Mouse (Mus musculus) B cell, adult 67 days (primary cell): ENCODE results near the gene Bbs1. TPM values are rescaled to one million over a fixed set of nuclear protein-coding genes. Genes with fewer than 3 reads are reported as not detected.

Experiments used
- total RNA-seq, 2 experiments: library from RNA; stranded (reverse); gene quantifications; 4 replicates each; pipeline ENCODE4 v1.2.4; 2023

Gene Bbs1
- 1 to 10 TPM; 4.1 to 4.3 TPM for total RNA-seq

DNA sequence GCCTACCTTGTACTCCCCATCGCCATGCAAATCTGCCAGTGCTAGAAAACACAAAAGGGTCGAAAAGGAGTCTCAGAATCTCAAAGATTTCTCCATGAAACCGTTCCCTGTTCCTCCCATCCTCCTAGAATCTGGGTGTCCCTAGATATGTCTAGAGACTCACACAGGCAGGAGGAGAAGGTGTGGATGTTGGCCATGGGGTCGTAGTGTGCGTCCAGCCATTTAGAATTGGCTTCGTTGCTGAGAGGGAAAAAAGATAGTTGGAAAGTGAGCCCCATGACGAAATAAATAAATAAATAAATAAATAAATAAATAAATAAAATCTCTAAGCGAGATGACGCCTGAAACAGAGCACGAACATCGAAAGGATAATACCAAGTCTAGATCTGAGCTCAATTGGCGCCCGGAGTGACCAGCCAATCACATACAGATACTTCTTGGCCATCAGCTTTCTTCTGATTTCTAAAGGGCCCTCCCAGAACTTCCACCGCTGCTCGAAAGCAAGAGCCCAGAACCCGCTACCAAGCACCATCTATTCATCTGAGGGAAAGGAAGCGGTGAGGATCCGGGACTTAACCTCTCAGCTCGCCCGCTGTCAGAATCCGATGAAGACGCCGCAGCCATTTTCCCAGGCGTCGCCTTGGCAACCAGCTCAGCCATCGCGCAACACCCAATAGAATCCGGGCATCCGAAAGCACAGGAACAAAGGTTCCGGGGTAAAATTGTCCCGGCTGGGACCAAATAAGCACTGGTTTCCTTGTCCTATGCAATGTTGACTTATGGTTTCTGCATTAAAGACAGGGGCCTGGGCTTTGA lies at the start of gene Bbs1:
Gene Bbs1 (minus strand): TSS at position 650 of the 816 bp plus-strand sequence.

DNA sequence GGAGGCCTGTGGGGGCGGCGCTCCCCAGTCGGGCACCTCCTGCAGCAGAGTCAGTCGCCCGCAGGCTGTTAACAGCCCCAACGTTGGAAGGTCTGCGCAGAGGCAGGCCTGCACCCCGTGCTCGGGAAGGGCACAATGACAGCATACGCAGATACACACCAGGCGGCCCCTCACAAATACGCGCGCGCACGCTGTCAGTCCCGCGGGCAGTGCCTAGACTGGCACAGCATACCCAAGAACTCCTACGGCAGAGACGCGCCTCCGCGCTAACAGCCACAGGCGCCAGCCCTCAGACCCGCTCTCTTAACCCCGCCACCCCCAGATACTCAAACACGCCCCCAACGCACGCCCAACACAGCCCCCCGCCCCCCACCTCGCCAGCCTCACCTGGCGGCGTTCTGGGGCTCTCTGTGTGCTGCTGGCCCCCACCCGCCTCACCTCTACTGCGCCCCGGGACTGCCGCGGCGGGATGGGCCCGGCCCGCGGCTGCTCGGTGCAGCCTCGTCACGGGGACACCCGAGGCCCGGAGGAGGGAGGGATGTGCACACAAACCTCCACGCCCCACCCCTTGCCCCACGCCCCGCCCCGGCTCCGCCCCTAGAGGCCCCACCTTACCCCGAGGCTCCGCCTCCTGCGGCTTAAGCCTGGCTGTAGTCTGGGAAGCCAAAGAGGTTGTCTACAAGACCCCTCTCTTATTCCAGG lies 36.3 kb upstream of the Bbs1 start, which contains the start of gene Peli3:
Gene Peli3 (minus strand): TSS at position 577 of the 702 bp plus-strand sequence.

DNA sequence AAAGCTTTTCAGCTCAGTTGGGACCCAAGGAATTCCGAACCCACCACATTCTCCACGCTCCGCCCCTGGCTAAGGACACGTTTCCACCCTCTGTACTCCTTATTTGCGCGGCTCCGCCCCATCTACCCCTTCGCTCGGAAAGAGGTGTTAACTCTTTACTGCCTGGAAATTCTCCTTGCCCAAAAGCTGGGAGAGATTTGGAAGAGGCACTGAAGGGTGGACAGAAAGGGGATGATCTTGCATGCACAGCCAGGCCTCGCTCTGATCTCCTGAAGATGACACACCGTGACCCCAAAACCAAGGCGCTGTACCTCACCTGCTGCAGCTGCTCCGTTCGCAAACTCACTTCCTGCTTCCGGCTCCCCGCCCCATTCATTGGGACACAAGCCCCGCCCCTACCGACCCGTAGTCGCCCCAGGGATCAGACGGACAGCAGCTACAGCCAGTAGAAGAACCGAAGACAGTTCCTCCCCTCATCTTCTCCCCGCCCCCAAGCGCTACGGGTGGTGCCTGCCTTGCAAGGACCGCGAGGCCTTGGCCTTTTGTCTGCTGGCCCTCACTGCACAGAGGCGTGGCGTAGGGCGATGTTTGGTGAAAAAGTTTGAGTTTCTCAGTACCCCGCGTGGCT lies 21.6 kb upstream of the Bbs1 start, which contains the start of gene Dpp3:
Gene Dpp3 (minus strand): TSS at position 384 of the 628 bp plus-strand sequence.

DNA sequence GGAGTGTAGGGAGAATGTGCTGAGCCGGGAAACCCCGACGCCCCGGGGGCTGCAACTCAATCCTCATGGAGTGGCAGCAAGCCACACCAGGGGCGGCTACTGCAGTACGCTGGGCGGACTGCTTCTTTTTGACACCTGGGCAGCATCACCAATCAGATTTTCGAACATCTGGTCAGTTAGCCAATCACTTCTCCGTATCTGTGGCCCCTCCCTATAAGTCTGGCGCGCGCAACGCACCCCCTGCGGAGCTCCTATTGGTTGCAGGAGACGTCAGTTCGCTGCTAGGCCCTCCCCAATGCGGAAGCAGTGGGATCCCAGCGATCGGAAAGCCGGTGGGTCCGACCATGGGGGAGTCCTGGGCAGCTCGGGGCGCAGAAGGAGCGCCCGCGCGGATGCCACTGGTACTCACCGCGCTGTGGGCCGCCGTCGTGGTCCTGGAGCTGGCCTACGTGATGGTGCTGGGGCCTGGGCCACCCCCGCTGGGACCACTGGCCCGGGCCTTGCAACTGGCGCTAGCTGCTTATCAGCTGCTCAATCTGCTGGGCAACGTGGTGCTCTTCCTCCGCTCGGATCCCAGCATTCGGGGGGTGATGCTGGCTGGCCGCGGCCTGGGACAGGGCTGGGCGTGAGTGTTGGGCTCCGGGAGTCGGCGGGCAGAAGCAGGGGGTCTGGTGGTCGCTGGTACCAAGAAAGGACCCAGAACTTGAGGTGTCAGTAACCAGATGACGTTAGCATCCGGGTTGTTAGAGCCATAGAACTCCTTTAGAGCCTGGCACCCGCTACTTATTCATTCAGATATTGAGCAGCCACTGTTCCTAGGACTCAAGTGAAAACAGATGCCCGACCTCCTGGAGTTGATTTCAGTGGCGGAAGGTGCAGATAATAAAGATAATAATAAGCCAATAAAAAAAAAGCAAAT lies 27.8 kb downstream of the Bbs1 start, which contains the start of gene Zdhhc24:
Gene Zdhhc24 (plus strand): TSS at position 264 of the 919 bp plus-strand sequence.

DNA sequence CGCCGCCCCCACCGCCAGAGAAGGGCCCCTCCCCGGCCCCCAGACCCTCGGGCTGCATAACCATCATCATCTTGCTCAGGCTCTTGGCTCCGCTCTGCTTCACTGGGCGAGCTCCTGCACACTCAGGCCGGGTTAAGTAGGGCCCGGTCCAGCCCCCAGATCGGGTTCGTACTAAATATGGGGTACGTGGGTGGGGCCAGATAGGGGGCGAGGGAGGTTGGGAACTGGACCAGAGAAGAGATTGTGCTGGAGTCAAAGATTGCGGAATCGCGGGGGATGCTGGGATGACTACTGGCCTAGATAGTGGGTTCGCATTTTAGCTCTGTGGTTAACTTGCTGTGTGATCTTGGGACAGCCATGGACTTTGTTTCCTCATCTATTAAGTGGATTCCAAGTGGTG lies 28.6 kb downstream of the Bbs1 start, which contains the start of gene Actn3:
Gene Actn3 (minus strand): TSS at position 125 of the 400 bp plus-strand sequence.

DNA sequence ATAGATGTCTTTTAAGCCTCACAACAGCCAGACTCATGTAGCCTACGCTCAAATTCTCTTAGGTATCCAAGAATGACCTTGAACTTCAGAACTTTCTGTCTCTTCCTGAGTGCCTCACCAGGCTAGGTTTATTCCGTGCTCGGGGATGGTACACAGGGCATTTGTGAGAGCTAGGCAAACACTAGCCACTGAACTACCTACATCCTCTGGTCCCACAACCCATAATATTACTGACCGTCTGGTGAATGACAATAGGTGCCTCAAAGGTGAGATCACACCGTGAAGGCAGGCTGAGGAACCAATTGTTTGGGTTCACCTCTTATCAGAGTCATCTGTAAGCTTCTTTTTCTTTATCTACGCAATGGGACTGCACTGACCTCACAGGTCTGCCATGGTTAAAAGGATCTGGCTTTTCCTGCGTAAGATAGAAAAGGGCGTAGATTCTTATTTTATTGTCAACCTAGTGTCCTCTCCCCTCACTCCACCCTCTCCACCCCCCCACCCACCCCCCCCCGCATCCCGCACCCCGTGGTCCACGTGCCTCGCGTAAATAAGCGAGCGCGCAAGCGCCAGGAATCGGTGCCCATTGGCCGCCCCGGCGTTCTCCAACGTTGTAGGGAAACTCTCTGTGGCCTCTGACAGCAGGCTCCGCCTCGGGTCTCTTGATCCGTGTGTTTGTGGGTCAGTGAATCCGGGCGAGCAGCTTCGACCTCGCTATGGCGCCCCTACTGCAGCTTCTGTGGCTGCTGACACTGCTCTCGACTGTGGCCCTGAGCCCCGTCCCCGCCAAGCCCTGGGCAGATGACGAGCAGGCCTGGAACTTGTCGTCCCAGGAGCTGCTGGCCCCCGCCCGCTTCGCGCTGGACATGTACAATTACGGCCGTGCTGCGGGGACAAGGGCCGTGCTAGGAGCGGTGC lies 51.6 kb downstream of the Bbs1 start, which contains the start of gene Ctsf:
Gene Ctsf (plus strand): TSS at position 579 of the 918 bp plus-strand sequence.

DNA sequence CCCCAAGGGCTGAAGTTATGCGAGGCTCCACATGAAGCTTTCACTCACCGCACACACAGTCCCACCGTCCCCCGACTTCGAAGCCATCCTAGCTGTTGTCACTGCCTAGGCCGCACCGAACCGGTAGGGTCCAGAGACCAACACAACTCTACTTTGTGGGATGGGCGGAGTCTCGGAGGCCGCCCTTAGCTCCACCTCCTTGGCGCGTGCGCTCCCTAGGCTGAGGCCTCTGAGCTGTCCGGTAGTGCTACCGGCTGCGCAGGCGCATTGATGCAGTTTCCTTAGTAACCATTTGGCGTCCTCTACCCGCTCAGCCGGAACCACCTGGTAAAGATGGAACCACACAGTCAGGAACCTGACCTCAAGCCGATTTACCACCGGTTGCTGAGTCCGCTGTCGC lies 67.3 kb downstream of the Bbs1 start, which contains the start of the genes Ccs and Ccdc87:
Gene Ccs (minus strand): TSS at position 184 of the 400 bp plus-strand sequence.
Gene Ccdc87 (plus strand): TSS at position 218 of the 400 bp plus-strand sequence.

Other genes with a start within 250 kb of the Bbs1 start
- gene Gm960, start 208.0 kb downstream of the Bbs1 start, total RNA-seq = not detected
- gene Sptbn2, start 195.5 kb downstream of the Bbs1 start, total RNA-seq = not detected
- gene Rbm4b, start 150.1 kb downstream of the Bbs1 start, total RNA-seq = 10 to 100 TPM; 27.3 to 27.7 TPM
- gene Rbm4, start 112.7 kb downstream of the Bbs1 start, total RNA-seq = 10 to 100 TPM; 69.7 to 74.8 TPM
- 10 to 100 TPM; 36.7 to 45.2 TPM for gene Gm21992, start 95.0 kb downstream of the Bbs1 start, total RNA-seq
- gene Rbm14, start 95.0 kb downstream of the Bbs1 start, total RNA-seq = 10 to 100 TPM; 63.8 to 98.1 TPM
- gene Ccs, start 67.3 kb downstream of the Bbs1 start, total RNA-seq = 10 to 100 TPM; 23.0 to 24.4 TPM
- gene Ccdc87, start 67.3 kb downstream of the Bbs1 start, total RNA-seq = not detected
- gene Ctsf, start 51.5 kb downstream of the Bbs1 start, total RNA-seq = under 1 TPM in 1 of 2 experiments, not detected in 1; 0.87 TPM
- gene Actn3, start 28.7 kb downstream of the Bbs1 start, total RNA-seq = not detected
- gene Zdhhc24, start 28.0 kb downstream of the Bbs1 start, total RNA-seq = 1 to 10 TPM; 7.9 to 9.3 TPM
- gene Dpp3, start 21.7 kb upstream of the Bbs1 start, total RNA-seq = 10 to 100 TPM; 78.9 to 86.2 TPM
- 1 to 10 TPM; 1.7 to 4.2 TPM for gene Peli3, start 36.5 kb upstream of the Bbs1 start, total RNA-seq
- gene Mrpl11, start 55.5 kb upstream of the Bbs1 start, total RNA-seq = 10 to 100 TPM; 22.0 to 39.4 TPM
- gene Npas4, start 83.7 kb upstream of the Bbs1 start, total RNA-seq = not detected
- gene Slc29a2, start 117.2 kb upstream of the Bbs1 start, total RNA-seq = 1 to 10 TPM; 5.6 to 9.4 TPM
- 1 to 10 TPM; 4.8 TPM for gene B4gat1, start 132.2 kb upstream of the Bbs1 start, total RNA-seq
- gene AC124502.3, start 132.3 kb upstream of the Bbs1 start, total RNA-seq = 1 to 10 TPM; 1.2 to 2.8 TPM
- gene Brms1, start 134.7 kb upstream of the Bbs1 start, total RNA-seq = 10 to 100 TPM; 63.7 to 71.9 TPM
- 1 to 10 TPM; 2.5 to 5.3 TPM for gene Rin1, start 143.9 kb upstream of the Bbs1 start, total RNA-seq
- gene Cd248, start 161.4 kb upstream of the Bbs1 start, total RNA-seq = not detected
- not detected for gene Tmem151a, start 178.9 kb upstream of the Bbs1 start, total RNA-seq
- gene Yif1a, start 181.9 kb upstream of the Bbs1 start, total RNA-seq = 10 to 100 TPM; 29.3 to 49.9 TPM
- 1 to 10 TPM; 1.2 to 2.2 TPM for gene Cnih2, start 191.9 kb upstream of the Bbs1 start, total RNA-seq
- gene Rab1b, start 200.4 kb upstream of the Bbs1 start, total RNA-seq = 100 to 1,000 TPM; 102 to 110 TPM
- gene Klc2, start 211.9 kb upstream of the Bbs1 start, total RNA-seq = 10 to 100 TPM; 42.3 to 50.5 TPM